Mouse (Mus musculus): ENCODE data around the gene Trappc11. TPM values are rescaled to one million over a fixed set of nuclear protein-coding genes. Genes with fewer than 3 reads are reported as not detected.
A peak's percentile ranks its signal among the peaks of the same experiment; 100 is the strongest.

The Trappc11 gene
- polyA plus RNA-seq, 1 experiment from 2014 or later: 14.7 TPM

GRCm38 (mm10) chr8:47553613-47554012, 20.3 kb upstream of the Trappc11 start:
- ATAC-seq (ENCODE audit: low read depth): no peak
- peaks cover 4% of the 10 kb centered on the region for H3K36me3 ChIP-seq (ENCODE audit: control insufficient read depth, insufficient read depth)
- no peak overlapping the region for H3K9ac ChIP-seq (ENCODE audit: low read depth, low read length)
- no peak overlapping the region for H3K27ac ChIP-seq (ENCODE audit: low read length)
- no peak overlapping the region for H3K4me2 ChIP-seq (ENCODE audit: low read depth, low read length)
- no peaks in the 10 kb centered on the region for H3K9me3 ChIP-seq (replicated peaks; ENCODE audit: control insufficient read depth, low read length)
- no peak overlapping the region for H3K4me3 ChIP-seq (ENCODE audit: low read depth, low read length)
- WGBS (ENCODE audit: insufficient replicate concordance): 64% methylated on average over 6 of the region's 6 CpGs
- no peaks in the 10 kb centered on the region for H3K27me3 ChIP-seq (ENCODE audit: control insufficient read depth, insufficient read depth, low read depth, low read length)
- H3K4me1 ChIP-seq (ENCODE audit: control insufficient read depth, low read depth, low read length): no peaks in the 10 kb centered on the region

GRCm38 (mm10) chr8:47547102-47547501, 13.8 kb upstream of the Trappc11 start:
- H3K36me3 ChIP-seq (ENCODE audit: control insufficient read depth, insufficient read depth): peaks cover 41% of the 10 kb centered on the region
- no peak for ATAC-seq (ENCODE audit: low read depth)
- 84% methylated on average over 10 of the region's 10 CpGs for WGBS (ENCODE audit: insufficient replicate concordance)

GRCm38 (mm10) chr8:47544094-47544493, 10.8 kb upstream of the Trappc11 start:
- Histone ChIP-seq H3K4me1 (ENCODE audit: control insufficient read depth, low read depth, low read length) (no peaks in the 10 kb centered on the region), H3K4me2 (ENCODE audit: low read depth, low read length) (no peak overlapping the region), H3K4me3 (ENCODE audit: low read depth, low read length) (no peak overlapping the region), H3K27ac (ENCODE audit: low read length) (no peak overlapping the region), H3K9ac (ENCODE audit: low read depth, low read length) (no peak overlapping the region), H3K27me3 (ENCODE audit: control insufficient read depth, insufficient read depth, low read depth, low read length) (no peaks in the 10 kb centered on the region), H3K36me3 (ENCODE audit: control insufficient read depth, insufficient read depth) (peaks cover 37% of the 10 kb centered on the region), H3K9me3 (replicated peaks; ENCODE audit: control insufficient read depth, low read length) (no peaks in the 10 kb centered on the region)
- 63% methylated on average over 5 of the region's 5 CpGs for WGBS (ENCODE audit: insufficient replicate concordance)
- ATAC-seq (ENCODE audit: low read depth): no peak

More at GRCm38 (mm10) chr8:47547102-47547501, 13.8 kb upstream of the Trappc11 start:
- no peaks in the 10 kb centered on the region for H3K4me1 ChIP-seq (ENCODE audit: control insufficient read depth, low read depth, low read length)
- H3K4me3 ChIP-seq (ENCODE audit: low read depth, low read length): no peak overlapping the region
- no peak overlapping the region for H3K27ac ChIP-seq (ENCODE audit: low read length)
- H3K27me3 ChIP-seq (ENCODE audit: control insufficient read depth, insufficient read depth, low read depth, low read length): no peaks in the 10 kb centered on the region
- H3K4me2 ChIP-seq (ENCODE audit: low read depth, low read length): no peak overlapping the region
- no peak overlapping the region for H3K9ac ChIP-seq (ENCODE audit: low read depth, low read length)
- H3K9me3 ChIP-seq (replicated peaks; ENCODE audit: control insufficient read depth, low read length): no peaks in the 10 kb centered on the region

GRCm38 (mm10) chr8:47542746-47543145, 9.5 kb upstream of the Trappc11 start:
- no peak overlapping the region for H3K27ac ChIP-seq (ENCODE audit: low read length)
- H3K27me3 ChIP-seq (ENCODE audit: control insufficient read depth, insufficient read depth, low read depth, low read length): no peaks in the 10 kb centered on the region
- no peak overlapping the region for H3K9ac ChIP-seq (ENCODE audit: low read depth, low read length)
- WGBS (ENCODE audit: insufficient replicate concordance): 87% methylated on average over 16 of the region's 16 CpGs
- H3K4me2 ChIP-seq (ENCODE audit: low read depth, low read length): no peak overlapping the region
- ATAC-seq (ENCODE audit: low read depth): no peak
- H3K36me3 ChIP-seq (ENCODE audit: control insufficient read depth, insufficient read depth): peaks cover 28% of the 10 kb centered on the region
- no peaks in the 10 kb centered on the region for H3K4me1 ChIP-seq (ENCODE audit: control insufficient read depth, low read depth, low read length)
- no peak overlapping the region for H3K4me3 ChIP-seq (ENCODE audit: low read depth, low read length)
- no peaks in the 10 kb centered on the region for H3K9me3 ChIP-seq (replicated peaks; ENCODE audit: control insufficient read depth, low read length)

GRCm38 (mm10) chr8:47538323-47538722, 5.1 kb upstream of the Trappc11 start:
- Histone ChIP-seq H3K9ac (ENCODE audit: low read depth, low read length) (no peak overlapping the region), H3K4me1 (ENCODE audit: control insufficient read depth, low read depth, low read length) (peaks cover 4% of the 10 kb centered on the region; the same call in 1 of the 2 replicates), H3K4me3 (ENCODE audit: low read depth, low read length) (no peak overlapping the region), H3K27me3 (ENCODE audit: control insufficient read depth, insufficient read depth, low read depth, low read length) (no peaks in the 10 kb centered on the region), H3K4me2 (ENCODE audit: low read depth, low read length) (no peak overlapping the region), H3K36me3 (ENCODE audit: control insufficient read depth, insufficient read depth) (peaks cover 7% of the 10 kb centered on the region), H3K27ac (ENCODE audit: low read length) (no peak overlapping the region), H3K9me3 (replicated peaks; ENCODE audit: control insufficient read depth, low read length) (no peaks in the 10 kb centered on the region)
- no peak for ATAC-seq (ENCODE audit: low read depth)
- 83% methylated on average over 4 of the region's 4 CpGs for WGBS (ENCODE audit: insufficient replicate concordance)

GRCm38 (mm10) chr8:47528094-47528493, 5.2 kb downstream of the Trappc11 start:
- ATAC-seq (ENCODE audit: low read depth): no peak
- H3K27me3 ChIP-seq (ENCODE audit: control insufficient read depth, insufficient read depth, low read depth, low read length): no peaks in the 10 kb centered on the region

GRCm38 (mm10) chr8:47513601-47514000, 19.7 kb downstream of the Trappc11 start:
- Histone ChIP-seq H3K36me3 (ENCODE audit: control insufficient read depth, insufficient read depth) (peaks cover 14% of the 10 kb centered on the region), H3K4me1 (ENCODE audit: control insufficient read depth, low read depth, low read length) (no peaks in the 10 kb centered on the region), H3K4me3 (ENCODE audit: low read depth, low read length) (no peak overlapping the region), H3K9ac (ENCODE audit: low read depth, low read length) (no peak overlapping the region), H3K4me2 (ENCODE audit: low read depth, low read length) (no peak overlapping the region), H3K9me3 (replicated peaks; ENCODE audit: control insufficient read depth, low read length) (no peaks in the 10 kb centered on the region), H3K27me3 (ENCODE audit: control insufficient read depth, insufficient read depth, low read depth, low read length) (no peaks in the 10 kb centered on the region), H3K27ac (ENCODE audit: low read length) (no peak overlapping the region)
- 94% methylated on average over 15 of the region's 15 CpGs for WGBS (ENCODE audit: insufficient replicate concordance)
- no peak for ATAC-seq (ENCODE audit: low read depth)

More at GRCm38 (mm10) chr8:47528094-47528493, 5.2 kb downstream of the Trappc11 start:
- no peak overlapping the region for H3K9ac ChIP-seq (ENCODE audit: low read depth, low read length)
- peaks cover 9% of the 10 kb centered on the region for H3K4me1 ChIP-seq (ENCODE audit: control insufficient read depth, low read depth, low read length)
- no peaks in the 10 kb centered on the region for H3K9me3 ChIP-seq (replicated peaks; ENCODE audit: control insufficient read depth, low read length)
- no peak overlapping the region for H3K4me3 ChIP-seq (ENCODE audit: low read depth, low read length)
- no peak overlapping the region for H3K4me2 ChIP-seq (ENCODE audit: low read depth, low read length)
- H3K27ac ChIP-seq (ENCODE audit: low read length): no peak overlapping the region
- H3K36me3 ChIP-seq (ENCODE audit: control insufficient read depth, insufficient read depth): peaks cover 8% of the 10 kb centered on the region
- WGBS (ENCODE audit: insufficient replicate concordance): 74% methylated on average over 1 of the region's 1 CpGs

GRCm38 (mm10) chr8:47510930-47511329, 22.3 kb downstream of the Trappc11 start:
- H3K4me2 ChIP-seq (ENCODE audit: low read depth, low read length): no peak overlapping the region
- no peaks in the 10 kb centered on the region for H3K9me3 ChIP-seq (replicated peaks; ENCODE audit: control insufficient read depth, low read length)
- no peaks in the 10 kb centered on the region for H3K4me1 ChIP-seq (ENCODE audit: control insufficient read depth, low read depth, low read length)
- H3K36me3 ChIP-seq (ENCODE audit: control insufficient read depth, insufficient read depth): peaks cover 9% of the 10 kb centered on the region
- WGBS (ENCODE audit: insufficient replicate concordance): 82% methylated on average over 9 of the region's 9 CpGs
- H3K9ac ChIP-seq (ENCODE audit: low read depth, low read length): no peak overlapping the region
- H3K27me3 ChIP-seq (ENCODE audit: control insufficient read depth, insufficient read depth, low read depth, low read length): no peaks in the 10 kb centered on the region
- no peak overlapping the region for H3K4me3 ChIP-seq (ENCODE audit: low read depth, low read length)
- H3K27ac ChIP-seq (ENCODE audit: low read length): no peak overlapping the region
- peak; percentile 88 for ATAC-seq (ENCODE audit: low read depth)

GRCm38 (mm10) chr8:47505431-47505830, 27.8 kb downstream of the Trappc11 start:
- 82% methylated on average over 12 of the region's 12 CpGs for WGBS (ENCODE audit: insufficient replicate concordance)
- no peak overlapping the region for H3K4me2 ChIP-seq (ENCODE audit: low read depth, low read length)
- H3K9me3 ChIP-seq (replicated peaks; ENCODE audit: control insufficient read depth, low read length): no peaks in the 10 kb centered on the region
- no peak overlapping the region for H3K27ac ChIP-seq (ENCODE audit: low read length)
- H3K9ac ChIP-seq (ENCODE audit: low read depth, low read length): no peak overlapping the region
- H3K4me3 ChIP-seq (ENCODE audit: low read depth, low read length): no peak overlapping the region
- H3K27me3 ChIP-seq (ENCODE audit: control insufficient read depth, insufficient read depth, low read depth, low read length): no peaks in the 10 kb centered on the region
- ATAC-seq (ENCODE audit: low read depth): no peak
- H3K36me3 ChIP-seq (ENCODE audit: control insufficient read depth, insufficient read depth): peaks cover 11% of the 10 kb centered on the region
- no peaks in the 10 kb centered on the region for H3K4me1 ChIP-seq (ENCODE audit: control insufficient read depth, low read depth, low read length)

Measured in liver, embryonic 16.5 days (tissue).